Mouse (Mus musculus) right cerebral cortex, postnatal 36 days (tissue): ENCODE measurements around the gene Olfr1089.

Experiments
- DNase-seq, 2 experiments: peaks; one replicate each; pipeline ENCODE4 v3.0.0; 2022; ENCODE audit warnings: low spot score in 2 of 2, mixed read lengths in 1 of 2

The Olfr1089 gene

GRCm38 (mm10) chr2:86733601-86734000 lies at the start of gene Olfr1089:
TSS of gene Olfr1089 (minus strand) at chr2:86733701.
- DNase-seq = no peak

- no peak for DNase-seq
Observed at GRCm38 (mm10) chr2:86782179-86782578, 48.7 kb upstream of the Olfr1089 start, which contains the start of gene Olfr1093. TSS of gene Olfr1093 (plus strand) at chr2:86782479.

- DNase-seq = no peak
Observed at GRCm38 (mm10) chr2:86761050-86761449, 27.5 kb upstream of the Olfr1089 start.

- no peak for DNase-seq
Observed at GRCm38 (mm10) chr2:86758893-86759292, 25.4 kb upstream of the Olfr1089 start, which contains the start of gene Olfr1090. TSS of gene Olfr1090 (minus strand) at chr2:86758993.

GRCm38 (mm10) chr2:86698295-86698694 lies 35.2 kb downstream of the Olfr1089 start, which contains the start of gene Olfr1087:
TSS of gene Olfr1087 (minus strand) at chr2:86698395.
- no peak for DNase-seq
